Mouse (Mus musculus) hindbrain, embryonic 10.5 days (tissue): Measurements from ENCODE around the gene Micu2. TPM values are rescaled to one million over a fixed set of nuclear protein-coding genes. Genes with fewer than 3 reads are reported as not detected.
A peak's percentile ranks its signal among the peaks of the same experiment; 100 is the strongest.
"Not testable (repeated sequence)": the region's sequence is repeated elsewhere in the genome, so short reads cannot be mapped to it uniquely, and the experiment has no call there.

Experiments
- DNase-seq: peaks from one replicate; pipeline ENCODE4 v3.0.0-alpha.2; 2017; ENCODE audit warnings: low spot score
- H3K27ac ChIP-seq: fragments of 300-500 bp; sonication (generic); 2 replicates; pipeline ENCODE4 v1.5.1; 2016; ENCODE audit warnings: mild to moderate bottlenecking, moderate library complexity
- H3K27me3 ChIP-seq: fragments of 300-500 bp; sonication (generic); 2 replicates; pipeline ENCODE4 v1.6.1; 2016; ENCODE audit warnings: mild to moderate bottlenecking; ENCODE audit not compliant: poor library complexity, insufficient read depth, severe bottlenecking
- H3K36me3 ChIP-seq: fragments of 300-500 bp; sonication (generic); 2 replicates; pipeline ENCODE4 v1.6.1; 2016; ENCODE audit warnings: mild to moderate bottlenecking, moderate library complexity
- H3K4me1 ChIP-seq: fragments of 300-500 bp; sonication (generic); replicated peaks from 2 replicates; pipeline ENCODE4 v1.6.1; 2016; ENCODE audit warnings: mild to moderate bottlenecking
- H3K4me3 ChIP-seq: fragments of 300-500 bp; sonication (generic); 2 replicates; pipeline ENCODE4 v1.5.1; 2016; ENCODE audit warnings: mild to moderate bottlenecking, moderate library complexity
- H3K9me3 ChIP-seq: fragments of 300-500 bp; sonication (generic); 2 replicates; pipeline ENCODE4 v1.6.1; 2016; ENCODE audit warnings: mild to moderate bottlenecking, moderate library complexity
- WGBS: fragments of 180-500 bp; shearing (Covaris S2); methylation state at CpG from one replicate; pipeline ENCODE4 v1.1.7; 2016; 5-methylcytosine and 5-hydroxymethylcytosine counted together
- polyA plus RNA-seq: library from polyadenylated mRNA; unstranded; fragments of >200 nt; fragmentation: Nextera tagmentation; extraction: Ambion mirVana; gene quantifications from 2 replicates; pipeline ENCODE4 v1.2.1, GENCODE M21; 2016

Micu2 gene
- polyA plus RNA-seq, 1 experiment from 2014 or later: 60.3 TPM

DNA sequence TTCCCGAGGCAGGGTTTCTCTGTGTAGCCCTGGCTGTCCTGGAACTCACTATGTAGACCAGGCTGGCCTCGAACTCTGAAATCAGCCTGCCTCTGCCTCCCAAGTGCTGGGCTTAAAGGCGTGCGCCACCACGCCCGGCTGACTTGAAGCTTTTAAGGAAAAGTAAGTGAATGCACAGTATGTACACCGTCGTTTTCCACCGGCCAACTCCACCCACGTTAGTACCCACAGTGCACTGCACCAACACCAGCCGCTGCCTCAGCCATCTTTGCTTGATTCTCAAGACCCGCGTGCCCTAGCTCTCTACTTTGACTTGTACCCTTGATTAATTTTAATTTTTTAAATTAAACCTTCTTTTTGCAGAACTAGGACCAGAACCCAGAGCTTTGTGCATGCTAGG, 64.4 kb downstream of the Micu2 start:
- 94% methylated on average over 13 of the region's 13 CpGs for WGBS
- no peak for DNase-seq

DNA sequence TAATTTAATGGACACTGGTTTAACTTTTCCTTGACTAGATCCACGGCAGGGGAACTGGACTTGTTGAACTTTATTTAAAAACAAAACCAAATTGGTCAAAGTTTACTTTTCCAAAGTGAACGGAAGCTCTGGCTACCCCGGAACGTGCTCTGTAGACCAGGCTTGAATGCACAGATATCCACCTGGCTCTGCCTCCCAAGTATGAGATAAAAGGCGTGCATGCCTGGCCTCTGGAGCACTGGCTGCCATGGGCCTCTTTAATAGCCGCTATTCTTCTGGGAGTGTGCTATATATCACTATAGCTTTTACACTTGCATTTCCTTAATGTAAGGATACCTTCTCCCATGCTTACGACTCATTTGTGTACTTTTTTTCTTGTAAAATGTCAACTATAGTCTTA, 65.5 kb downstream of the Micu2 start:
- no peaks in the 10 kb centered on the region for H3K4me1 ChIP-seq
- no peaks in the 10 kb centered on the region for H3K27me3 ChIP-seq
- H3K4me3 ChIP-seq: no peak overlapping the region
- no peaks in the 10 kb centered on the region for H3K9me3 ChIP-seq
- no peak for DNase-seq
- WGBS: 93% methylated on average over 7 of the region's 7 CpGs
- peaks cover 11% of the 10 kb centered on the region; the same call in 1 of the 2 replicates for H3K36me3 ChIP-seq
- no peak overlapping the region for H3K27ac ChIP-seq

More for the DNA sequence above, 64.4 kb downstream of the Micu2 start:
- Histone ChIP-seq H3K4me1 (no peaks in the 10 kb centered on the region), H3K9me3 (no peaks in the 10 kb centered on the region), H3K36me3 (peaks cover 15% of the 10 kb centered on the region), H3K27ac (no peak overlapping the region), H3K4me3 (no peak overlapping the region), H3K27me3 (no peaks in the 10 kb centered on the region)

DNA sequence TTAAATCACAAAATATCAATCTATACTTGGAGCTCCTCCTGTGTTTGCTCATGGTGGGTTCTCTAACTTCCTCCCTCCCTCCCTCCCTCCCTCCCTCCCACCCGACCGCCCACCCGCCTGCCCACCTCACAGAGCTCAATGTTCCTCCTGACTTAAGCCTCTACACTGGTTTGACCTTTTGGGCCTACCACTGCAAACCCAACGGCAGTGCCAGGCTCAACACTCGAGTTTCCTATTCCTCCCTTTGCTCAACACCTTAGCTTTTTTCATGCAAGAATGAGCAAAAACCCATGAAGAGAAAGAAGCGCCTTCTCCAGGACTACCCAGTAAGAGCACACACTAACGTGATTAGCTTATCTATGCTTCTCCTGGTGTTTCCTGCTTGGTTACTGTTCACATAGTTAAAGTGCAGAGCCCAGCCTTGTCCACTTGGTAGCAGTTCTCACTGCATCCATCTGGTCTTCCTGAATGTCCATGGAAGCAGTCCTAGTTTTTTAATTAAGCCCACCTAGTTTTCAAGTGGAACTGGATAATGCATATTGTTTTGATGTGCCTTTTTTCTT, 66.1 kb downstream of the Micu2 start:
- no peak for DNase-seq
- Histone ChIP-seq H3K27ac (no peak overlapping the region), H3K27me3 (no peaks in the 10 kb centered on the region), H3K4me3 (no peak overlapping the region), H3K36me3 (peaks cover 11% of the 10 kb centered on the region; the same call in 1 of the 2 replicates), H3K4me1 (no peaks in the 10 kb centered on the region), H3K9me3 (no peaks in the 10 kb centered on the region)
- 77% methylated on average over 7 of the region's 7 CpGs for WGBS

DNA sequence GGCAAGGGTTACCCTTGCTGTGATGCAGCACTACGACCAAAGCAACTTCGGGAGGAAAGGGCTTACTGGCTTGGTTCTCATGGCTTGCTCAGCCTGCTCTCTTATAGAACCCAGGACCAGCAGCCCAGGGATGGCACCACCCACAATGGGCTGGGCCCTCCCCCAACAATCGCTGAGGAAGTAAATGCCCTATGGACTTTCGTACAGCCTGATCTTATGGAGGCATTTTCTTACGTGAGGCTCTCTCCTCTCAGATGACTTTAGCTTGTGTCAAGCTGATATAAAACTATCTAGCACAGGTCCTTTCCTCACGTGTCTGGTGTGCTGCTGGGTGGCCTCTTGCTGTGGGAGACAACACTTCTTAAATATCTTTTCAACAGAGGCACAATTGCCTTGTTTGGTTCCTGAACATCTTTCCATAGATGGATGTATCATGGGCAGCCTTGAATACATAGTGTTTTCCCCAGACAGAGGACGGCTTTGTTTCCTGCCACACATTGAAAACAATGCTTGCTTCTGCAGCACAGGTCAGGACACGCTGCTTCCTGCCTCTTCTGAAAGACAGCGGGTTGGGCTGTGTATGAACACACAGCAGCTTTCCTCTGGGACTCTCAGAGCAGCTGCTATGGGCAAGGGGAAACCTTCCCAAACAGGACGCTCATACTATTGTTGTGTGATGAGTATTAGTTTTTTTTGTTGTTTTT, 77.5 kb downstream of the Micu2 start:
- H3K4me3 ChIP-seq: no peak overlapping the region
- peaks cover 10% of the 10 kb centered on the region for H3K9me3 ChIP-seq
- peaks cover 43% of the 10 kb centered on the region for H3K36me3 ChIP-seq
- peak overlapping the region; percentile 86 for H3K27ac ChIP-seq
- 34% methylated on average over 10 of the region's 10 CpGs for WGBS
- peaks cover 23% of the 10 kb centered on the region for H3K4me1 ChIP-seq
- peak; percentile 55 for DNase-seq
- no peaks in the 10 kb centered on the region for H3K27me3 ChIP-seq

- Histone ChIP-seq H3K27ac (peak overlapping the region; percentile 86), H3K27me3 (no peaks in the 10 kb centered on the region), H3K36me3 (peaks cover 46% of the 10 kb centered on the region), H3K4me1 (peaks cover 23% of the 10 kb centered on the region), H3K9me3 (peaks cover 10% of the 10 kb centered on the region), H3K4me3 (no peak overlapping the region)
- no peak for DNase-seq
- 82% methylated on average over 18 of the region's 18 CpGs for WGBS
Observed at GRCm38 (mm10) chr14:57920568-57921310, 78.3 kb downstream of the Micu2 start.

GRCm38 (mm10) chr14:57919148-57919875, 79.8 kb downstream of the Micu2 start:
- Histone ChIP-seq H3K27ac (no peak overlapping the region), H3K36me3 (peaks cover 56% of the 10 kb centered on the region), H3K9me3 (peaks cover 10% of the 10 kb centered on the region), H3K27me3 (no peaks in the 10 kb centered on the region), H3K4me1 (peaks cover 23% of the 10 kb centered on the region), H3K4me3 (no peak overlapping the region)
- DNase-seq: no peak
- WGBS: 96% methylated on average over 17 of the region's 17 CpGs

DNA sequence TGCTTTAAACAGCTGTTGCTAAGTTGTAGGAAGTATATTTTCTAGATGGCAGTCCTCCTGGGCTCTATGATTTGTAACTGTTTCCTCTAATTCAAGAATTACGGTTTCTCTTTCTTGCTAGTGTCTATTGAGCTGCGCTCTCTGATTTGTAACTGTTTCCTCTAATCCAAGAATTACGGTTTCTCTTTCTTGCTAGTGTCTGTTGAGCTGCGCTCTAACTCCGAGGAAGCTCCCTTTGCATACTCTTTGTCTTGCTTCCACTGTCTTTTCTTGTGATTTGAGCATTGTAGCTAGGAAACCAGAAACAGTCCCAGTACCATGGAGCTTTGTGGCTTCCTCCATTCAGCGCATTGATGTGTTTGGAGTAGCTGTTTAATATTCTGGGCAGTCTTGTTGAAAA, 83.7 kb downstream of the Micu2 start:
- DNase-seq: no peak
- no peaks in the 10 kb centered on the region for H3K27me3 ChIP-seq
- WGBS: 58% methylated on average over 6 of the region's 6 CpGs
- peaks cover 38% of the 10 kb centered on the region for H3K36me3 ChIP-seq
- H3K9me3 ChIP-seq: no peaks in the 10 kb centered on the region
- H3K27ac ChIP-seq: no peak overlapping the region
- H3K4me1 ChIP-seq: peaks cover 5% of the 10 kb centered on the region; the same call in 1 of the 2 replicates
- H3K4me3 ChIP-seq: no peak overlapping the region

- 64% methylated on average over 1 of the region's 1 CpGs for WGBS
Observed at GRCm38 (mm10) chr14:57912211-57913007, 86.7 kb downstream of the Micu2 start.

DNA sequence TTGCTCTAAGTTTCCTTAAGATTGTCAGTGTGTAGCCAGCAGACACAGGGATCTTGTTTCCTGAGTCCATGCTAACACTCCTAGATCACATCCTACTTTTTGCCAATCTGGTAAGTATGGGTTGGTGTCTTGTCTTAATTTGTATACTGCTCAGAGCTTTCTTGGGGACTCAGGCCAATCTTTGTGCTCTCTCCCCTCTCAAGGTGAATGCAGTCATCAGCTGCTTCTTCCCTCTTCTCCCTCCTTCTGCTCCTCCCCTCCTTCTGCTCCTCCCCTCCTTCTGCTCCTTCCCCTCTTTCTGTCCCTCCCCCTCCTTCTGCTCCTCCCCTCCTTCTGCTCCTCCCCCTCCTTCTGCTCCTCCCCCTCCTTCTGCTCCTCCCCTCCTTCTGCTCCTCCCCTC, 87.3 kb downstream of the Micu2 start:
- H3K27me3 ChIP-seq, H3K9me3 ChIP-seq: not testable (repeated sequence)

More at GRCm38 (mm10) chr14:57912211-57913007, 86.7 kb downstream of the Micu2 start:
- H3K27me3 ChIP-seq, H3K27ac ChIP-seq, H3K4me1 ChIP-seq, H3K9me3 ChIP-seq, H3K4me3 ChIP-seq, DNase-seq: not testable (repeated sequence)
- H3K36me3 ChIP-seq: peaks cover 30% of the 10 kb centered on the region

DNA sequence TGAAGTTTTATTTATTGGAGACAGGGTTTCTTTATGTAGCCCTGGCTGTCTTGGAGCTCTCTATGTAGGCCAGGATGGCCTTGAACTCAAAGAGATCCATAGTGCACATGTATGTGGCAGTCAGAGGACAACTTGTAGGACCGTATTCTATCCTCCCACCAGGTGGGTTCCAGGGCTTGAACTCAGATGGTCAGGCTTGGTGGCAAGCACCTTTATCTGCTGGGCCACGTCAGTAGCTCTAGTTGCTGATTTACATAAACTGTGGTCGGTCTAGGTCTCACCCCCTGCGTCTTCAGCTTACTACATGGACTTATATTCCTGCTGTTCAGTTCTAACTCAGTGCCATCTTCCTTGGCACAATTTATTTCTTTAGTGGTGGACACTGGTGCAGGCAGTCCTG, 87.7 kb downstream of the Micu2 start:
- H3K4me1 ChIP-seq: peaks cover 6% of the 10 kb centered on the region; the same call in 1 of the 2 replicates
- WGBS: 76% methylated on average over 4 of the region's 4 CpGs
- no peak for DNase-seq
- H3K9me3 ChIP-seq: no peaks in the 10 kb centered on the region
- H3K36me3 ChIP-seq: peaks cover 19% of the 10 kb centered on the region
- no peaks in the 10 kb centered on the region for H3K27me3 ChIP-seq
- no peak overlapping the region for H3K27ac ChIP-seq
- no peak overlapping the region for H3K4me3 ChIP-seq

More for the DNA sequence above, 87.3 kb downstream of the Micu2 start:
- peaks cover 24% of the 10 kb centered on the region for H3K36me3 ChIP-seq
- DNase-seq, H3K4me1 ChIP-seq, H3K4me3 ChIP-seq, H3K27ac ChIP-seq: not testable (repeated sequence)

DNA sequence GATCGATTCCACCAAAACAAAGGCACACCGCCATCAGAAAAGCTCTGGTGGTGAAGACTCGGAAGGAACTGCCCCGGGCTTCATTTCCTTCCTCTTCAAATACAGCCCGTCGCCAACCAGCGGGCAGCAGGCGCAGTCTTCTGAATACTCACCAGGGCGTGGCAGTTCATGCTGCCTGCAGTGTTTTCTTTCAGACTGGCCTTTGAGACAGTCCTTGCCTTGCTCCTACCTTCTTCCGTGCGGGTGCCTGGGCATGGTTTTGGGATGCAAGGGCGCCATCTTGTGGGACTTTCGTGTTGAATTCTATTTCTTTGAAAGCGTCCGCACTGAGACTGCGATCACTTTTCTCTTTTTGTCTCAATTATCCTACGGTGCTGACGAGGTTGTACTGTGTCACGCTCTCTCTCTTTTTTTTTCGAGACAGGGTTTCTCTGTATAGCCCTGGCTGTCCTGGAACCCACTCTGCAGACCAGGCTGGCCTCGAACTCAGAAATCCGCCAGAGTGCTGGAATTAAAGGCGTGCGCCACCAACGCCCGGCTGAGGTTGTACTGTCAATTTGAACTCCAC, 88.5 kb downstream of the Micu2 start:
- peak; percentile 86 for DNase-seq
- H3K9me3 ChIP-seq: no peaks in the 10 kb centered on the region
- peaks cover 6% of the 10 kb centered on the region; the same call in 1 of the 2 replicates for H3K4me1 ChIP-seq
- WGBS: 21% methylated on average over 26 of the region's 26 CpGs
- no peaks in the 10 kb centered on the region for H3K27me3 ChIP-seq
- H3K36me3 ChIP-seq: peaks cover 13% of the 10 kb centered on the region
- peak overlapping the region; percentile 80 for H3K27ac ChIP-seq
- peak overlapping the region; percentile 42 for H3K4me3 ChIP-seq

- Histone ChIP-seq H3K36me3 (no peaks in the 10 kb centered on the region), H3K4me1 (peaks cover 6% of the 10 kb centered on the region; the same call in 1 of the 2 replicates), H3K27me3 (no peaks in the 10 kb centered on the region), H3K27ac (no peak overlapping the region), H3K4me3 (no peak overlapping the region), H3K9me3 (no peaks in the 10 kb centered on the region)
- DNase-seq: no peak
- WGBS: 84% methylated on average over 5 of the region's 5 CpGs
Observed at GRCm38 (mm10) chr14:57909297-57909696, 89.8 kb downstream of the Micu2 start.
